Mouse (Mus musculus) lung, postnatal 14 days (tissue): Measurements from ENCODE around the gene Fmnl2.

Source experiments
- DNase-seq: peaks from one replicate; pipeline ENCODE4 v3.0.0; 2021

Gene Fmnl2

DNA sequence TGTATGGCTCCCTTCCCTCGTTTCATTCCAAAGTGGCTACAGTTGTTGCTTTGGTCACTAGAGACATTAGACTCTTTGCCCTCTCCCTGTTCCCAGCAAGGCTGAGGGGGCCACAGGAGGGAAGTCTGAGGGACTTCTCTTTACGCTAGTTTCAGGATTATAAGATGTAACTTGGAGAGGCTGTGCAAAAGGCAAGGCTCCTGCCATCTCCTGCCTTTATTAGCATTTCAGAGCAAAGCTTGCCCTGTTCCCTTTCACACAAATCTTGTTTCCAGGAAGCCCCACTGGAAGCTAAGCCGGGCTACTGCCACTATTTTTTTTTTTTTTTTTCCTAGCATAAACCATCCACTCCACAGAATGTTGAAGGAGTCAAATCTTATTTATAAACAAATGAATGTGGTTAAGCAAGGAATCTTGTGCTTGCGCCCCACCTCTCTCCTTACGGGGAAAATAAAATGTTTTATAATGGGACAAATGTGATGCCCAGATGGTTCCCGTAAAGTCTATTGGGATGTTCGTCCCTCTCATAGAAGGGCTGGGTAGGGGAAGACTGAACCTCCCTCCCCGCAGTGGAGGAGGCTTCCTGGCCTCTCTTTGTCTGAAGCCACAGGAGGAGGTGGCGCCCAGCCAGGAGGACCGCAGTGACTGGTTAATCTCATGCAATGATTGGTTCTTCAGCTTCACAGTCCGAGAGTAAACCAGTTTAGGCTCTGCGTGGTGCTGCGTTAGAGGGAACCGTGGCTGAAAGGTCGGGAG lies 101.1 kb downstream of the Fmnl2 start:
- DNase-seq: peak; percentile 60

DNA sequence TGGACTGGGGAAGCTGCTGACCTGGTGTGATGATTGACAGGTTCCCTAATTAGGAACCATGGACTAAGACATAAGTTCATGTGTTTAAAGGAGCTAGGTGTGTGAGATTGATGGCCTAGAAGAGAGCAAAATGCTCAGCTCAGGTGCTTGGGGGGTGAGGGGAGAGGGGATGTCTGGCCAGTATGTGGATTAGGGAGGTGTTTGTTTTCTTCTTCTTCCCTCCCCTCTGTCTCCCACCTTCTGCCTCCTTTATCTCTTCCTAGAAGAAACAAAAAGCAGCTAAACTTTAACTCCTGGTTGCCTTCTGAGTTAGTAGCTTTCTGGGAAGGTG lies 101.6 kb downstream of the Fmnl2 start:
- DNase-seq: no peak

DNA sequence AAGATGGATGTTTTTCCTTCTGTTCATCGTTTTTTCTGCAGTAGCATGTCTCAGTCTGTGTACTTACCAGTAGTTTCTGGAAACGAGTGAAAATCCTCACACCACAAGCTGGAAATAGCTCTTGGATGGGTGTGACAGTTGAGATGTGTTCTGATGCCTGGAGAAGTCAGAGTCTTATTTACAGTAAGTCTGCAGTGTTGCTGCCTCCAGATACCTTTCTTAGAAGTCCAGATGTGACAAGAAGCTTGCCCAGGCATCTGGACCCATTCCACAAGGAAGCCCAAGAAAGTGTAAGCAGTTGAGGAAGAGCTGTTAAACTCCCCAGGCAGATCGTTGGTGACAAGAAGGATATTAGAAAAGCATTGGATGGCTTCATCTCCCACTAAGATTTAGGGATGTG lies 102.3 kb downstream of the Fmnl2 start:
- DNase-seq: no peak

DNA sequence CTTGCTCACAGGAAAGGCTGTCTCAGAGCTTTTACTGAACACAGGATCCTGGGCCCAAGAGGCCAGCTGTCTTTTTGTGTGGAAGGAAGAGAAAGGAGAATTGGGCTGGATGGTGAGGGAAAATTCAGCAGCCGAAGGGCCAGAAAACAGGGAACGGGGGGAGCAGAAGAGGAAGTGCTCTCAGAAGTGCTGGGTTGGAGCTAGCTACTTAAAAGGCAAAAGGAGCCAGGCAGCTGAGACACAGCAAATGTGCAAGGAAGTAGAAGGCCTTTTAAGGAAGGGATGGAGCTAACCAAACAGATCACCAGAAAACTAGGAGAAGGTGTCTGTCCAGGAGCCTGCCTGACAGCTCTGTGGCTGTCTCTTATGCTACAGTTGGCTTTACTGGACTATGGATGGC lies 103.0 kb downstream of the Fmnl2 start:
- no peak for DNase-seq

DNA sequence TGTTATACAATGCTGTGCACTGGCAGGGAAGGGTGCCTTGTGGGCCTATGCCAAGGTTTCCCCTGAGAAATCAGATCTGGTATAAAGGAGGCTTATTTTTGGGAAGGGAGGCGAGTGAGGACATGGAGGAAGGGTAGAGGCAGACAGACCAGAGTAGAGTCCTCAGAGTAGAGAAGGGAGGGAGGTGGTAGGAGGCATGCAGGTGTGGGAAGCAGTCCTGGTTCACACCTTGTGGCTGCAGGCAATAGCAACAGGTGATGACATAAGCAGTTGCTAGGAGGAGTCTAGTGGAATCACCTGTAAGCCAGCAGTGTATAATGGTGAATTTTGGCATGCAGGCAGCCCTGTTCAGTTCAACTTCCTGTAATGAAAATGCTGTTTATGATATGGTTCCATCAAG lies 105.8 kb downstream of the Fmnl2 start:
- no peak for DNase-seq

DNA sequence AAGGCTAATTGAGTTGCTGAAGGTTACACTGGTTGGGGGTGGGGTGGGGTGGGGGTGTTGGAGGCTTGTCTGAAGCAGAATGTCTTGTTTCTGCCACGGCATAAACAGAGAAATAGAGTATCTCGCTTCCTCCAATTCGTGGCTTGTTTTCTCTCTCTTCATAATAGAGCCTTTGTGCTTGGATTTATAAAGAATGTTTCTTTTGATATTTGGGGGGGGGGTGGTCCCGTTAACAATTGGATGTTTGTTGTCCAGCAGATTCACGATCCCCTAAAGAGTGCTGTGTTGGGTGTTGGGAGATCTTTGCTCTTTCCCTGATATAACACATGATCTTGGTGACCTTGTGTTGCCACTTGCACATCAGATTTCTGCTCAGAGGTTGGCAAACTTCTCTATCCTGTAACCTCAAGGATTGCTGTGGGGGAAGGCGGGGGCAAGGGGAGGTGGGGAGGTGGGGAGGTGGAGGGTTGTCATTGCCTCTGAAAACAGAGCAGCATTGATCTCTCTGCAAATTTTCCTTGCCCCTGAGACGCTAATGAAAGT lies 106.8 kb downstream of the Fmnl2 start:
- no peak for DNase-seq

DNA sequence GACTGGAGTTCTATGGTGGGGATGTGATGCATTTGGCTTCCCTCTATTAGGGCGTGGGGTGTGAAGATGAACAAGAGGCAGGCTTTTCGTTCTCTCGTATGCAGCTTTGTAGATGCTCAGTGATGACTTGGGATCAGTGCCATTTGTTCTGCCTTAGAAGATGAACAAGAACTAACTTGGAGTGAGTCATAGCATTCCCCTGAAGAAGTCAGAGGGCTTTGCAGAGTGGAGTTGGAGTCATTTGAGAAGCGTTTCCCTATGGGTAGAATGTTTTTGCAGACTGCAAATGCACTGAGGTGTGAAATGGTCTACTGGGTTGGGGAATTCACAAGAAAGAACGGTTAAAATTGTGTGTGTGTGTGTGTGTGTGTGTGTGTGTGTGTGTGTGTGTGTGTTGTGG lies 108.6 kb downstream of the Fmnl2 start:
- no peak for DNase-seq

DNA sequence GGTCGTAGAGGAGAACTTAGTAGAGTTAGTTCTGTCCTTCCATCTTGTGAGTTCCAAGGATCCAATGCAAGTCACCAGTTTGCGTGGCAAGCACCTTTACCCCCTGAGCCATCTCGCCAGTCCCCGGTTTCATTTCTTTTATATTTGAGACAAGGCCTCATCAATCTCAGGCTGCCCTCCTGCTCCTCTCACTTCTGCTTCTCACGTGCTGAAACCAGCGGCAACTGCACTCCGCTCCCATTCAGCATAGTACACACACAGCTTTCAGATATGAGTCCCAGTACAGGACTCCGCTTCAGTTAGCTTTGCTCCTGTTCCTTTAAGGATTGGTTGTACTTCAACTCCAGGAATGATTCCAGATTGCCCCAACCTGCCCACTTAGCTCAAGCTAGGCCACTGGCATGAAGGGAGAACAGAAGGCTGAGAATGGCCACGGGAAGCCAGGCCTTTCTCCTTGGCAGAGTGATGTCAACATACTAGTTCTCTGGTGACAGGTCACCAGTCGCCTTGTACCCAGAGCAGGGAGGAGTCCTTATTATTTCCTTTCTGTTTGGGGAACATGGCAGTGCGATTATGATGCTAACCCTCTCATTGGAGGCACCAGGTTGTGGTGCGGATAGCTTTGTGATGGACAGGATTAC lies 109.3 kb downstream of the Fmnl2 start:
- no peak for DNase-seq

DNA sequence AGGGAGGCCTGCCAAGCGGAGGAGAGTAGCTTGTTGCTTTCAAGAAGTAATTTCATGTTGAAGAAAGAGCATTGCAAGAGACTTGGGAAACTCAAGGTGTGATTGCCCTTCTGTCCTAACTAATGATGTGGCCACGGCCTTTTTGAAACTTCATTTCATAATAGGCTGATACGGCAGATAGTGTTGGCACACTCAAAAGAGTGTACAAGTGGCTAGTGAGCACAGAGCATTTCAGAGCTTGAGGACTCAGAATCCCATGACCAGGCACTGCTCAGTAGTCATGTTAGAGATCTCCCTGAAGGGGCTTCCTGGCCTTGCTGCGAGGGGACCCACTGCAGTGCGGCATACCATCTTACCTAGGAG lies 109.8 kb downstream of the Fmnl2 start:
- no peak for DNase-seq

DNA sequence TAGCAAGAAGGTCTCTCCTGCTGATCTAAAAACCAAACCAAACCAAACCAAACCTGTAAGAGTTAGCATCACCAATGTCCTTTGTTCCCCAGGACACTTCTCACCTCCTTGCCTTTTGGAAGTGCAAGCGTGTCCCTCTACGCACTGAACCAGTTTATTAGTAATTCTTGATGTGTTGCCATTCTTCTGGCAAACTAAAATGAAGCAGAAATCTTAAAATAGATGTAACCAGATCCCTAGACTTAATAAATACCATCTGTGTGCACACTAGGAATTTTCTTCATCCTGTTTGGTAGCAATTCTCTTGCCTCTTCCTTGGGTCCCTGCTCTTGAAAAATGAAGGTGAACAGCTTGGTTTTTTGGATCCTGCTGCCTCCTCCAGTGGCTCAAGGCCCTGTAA lies 111.2 kb downstream of the Fmnl2 start:
- no peak for DNase-seq

DNA sequence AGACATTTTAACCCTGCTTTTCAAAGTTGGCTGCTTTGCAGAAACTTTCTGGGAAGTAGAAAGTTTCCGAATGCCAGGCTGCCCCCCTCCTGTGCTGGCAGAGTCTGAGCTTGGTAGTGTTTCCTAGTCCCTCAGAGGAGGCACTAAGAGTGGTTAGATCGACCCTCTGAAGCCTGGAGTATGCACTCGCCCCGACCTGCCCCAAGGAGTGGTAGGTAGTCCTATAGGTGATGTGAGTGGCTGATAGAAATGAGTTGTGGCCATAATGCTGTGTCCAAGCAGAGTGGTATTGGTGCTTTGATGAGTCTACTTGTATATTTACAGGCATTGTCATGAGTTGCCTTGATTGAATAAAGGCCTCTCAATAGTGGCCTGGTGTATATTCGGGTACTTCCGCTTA lies 116.4 kb downstream of the Fmnl2 start:
- no peak for DNase-seq

DNA sequence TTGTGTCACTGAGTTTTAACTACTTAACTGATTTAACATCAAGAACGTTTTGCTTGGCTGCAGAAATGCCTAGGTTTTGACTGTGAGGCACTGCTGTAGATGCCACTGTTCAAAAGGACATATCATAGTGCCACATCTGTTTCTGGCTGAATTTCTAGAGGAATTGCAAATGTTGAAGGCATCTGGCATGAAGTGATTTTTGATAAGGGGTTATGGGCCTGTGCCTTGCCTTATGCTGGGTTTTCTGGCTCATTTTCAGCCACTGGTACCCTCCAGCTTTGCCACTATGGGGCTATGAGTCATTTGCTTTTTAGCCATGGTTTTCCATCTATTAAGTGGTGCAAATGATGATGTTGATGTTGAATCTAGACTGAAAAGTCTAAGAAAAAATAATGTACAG lies 117.1 kb downstream of the Fmnl2 start:
- DNase-seq: no peak

DNA sequence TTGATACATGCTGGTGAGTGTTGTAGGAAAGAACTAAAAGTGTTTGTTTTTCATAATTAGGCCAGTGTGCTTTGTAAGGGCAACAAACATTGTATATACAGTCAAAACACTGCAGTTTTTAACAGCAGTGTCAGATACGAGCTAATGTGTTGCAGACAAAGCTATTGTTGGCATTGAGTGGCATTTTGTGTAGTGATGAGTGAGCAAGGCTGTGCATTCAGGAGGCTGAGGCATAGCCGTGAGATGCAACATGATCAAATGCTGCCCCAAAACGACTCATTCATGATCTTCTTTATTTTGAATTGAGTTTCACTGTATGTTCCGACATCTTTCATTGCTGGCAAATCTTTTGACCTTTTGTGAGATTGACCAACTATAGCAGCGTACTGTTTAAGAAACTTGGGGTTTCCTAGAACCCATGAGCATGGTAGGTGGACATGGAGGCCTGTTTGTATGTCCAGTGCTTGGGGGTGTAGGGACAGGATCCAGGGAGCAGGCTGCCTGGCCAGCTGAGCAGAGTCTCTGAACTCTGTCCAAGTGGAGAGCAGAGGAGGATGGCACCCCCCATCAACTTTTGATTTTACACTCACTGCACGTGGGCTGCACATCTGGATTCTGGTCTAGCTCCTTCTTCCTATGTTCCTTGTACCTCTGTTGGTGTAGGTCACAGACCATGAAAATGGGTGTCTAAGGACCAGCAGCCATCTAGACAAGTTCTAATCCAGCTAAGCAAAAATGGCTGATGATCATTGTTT lies 120.4 kb downstream of the Fmnl2 start:
- DNase-seq: no peak

DNA sequence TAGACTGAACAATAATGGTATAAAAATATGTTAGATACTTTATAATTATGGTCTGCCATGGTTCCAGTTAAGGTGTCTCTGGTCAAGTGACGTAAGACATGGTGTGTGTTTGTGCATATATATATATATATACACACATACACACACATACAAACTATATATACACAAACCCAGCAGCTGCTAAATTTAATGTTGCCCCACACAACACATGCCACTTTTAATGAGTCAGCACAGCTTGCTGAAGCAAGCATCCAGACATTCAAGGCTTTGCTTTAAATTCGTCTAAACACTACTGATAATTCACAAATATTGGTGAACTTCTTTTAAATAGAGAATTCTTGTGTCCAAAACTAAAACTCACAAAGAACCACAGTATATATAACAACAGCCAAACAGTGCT lies 121.1 kb downstream of the Fmnl2 start:
- no peak for DNase-seq

DNA sequence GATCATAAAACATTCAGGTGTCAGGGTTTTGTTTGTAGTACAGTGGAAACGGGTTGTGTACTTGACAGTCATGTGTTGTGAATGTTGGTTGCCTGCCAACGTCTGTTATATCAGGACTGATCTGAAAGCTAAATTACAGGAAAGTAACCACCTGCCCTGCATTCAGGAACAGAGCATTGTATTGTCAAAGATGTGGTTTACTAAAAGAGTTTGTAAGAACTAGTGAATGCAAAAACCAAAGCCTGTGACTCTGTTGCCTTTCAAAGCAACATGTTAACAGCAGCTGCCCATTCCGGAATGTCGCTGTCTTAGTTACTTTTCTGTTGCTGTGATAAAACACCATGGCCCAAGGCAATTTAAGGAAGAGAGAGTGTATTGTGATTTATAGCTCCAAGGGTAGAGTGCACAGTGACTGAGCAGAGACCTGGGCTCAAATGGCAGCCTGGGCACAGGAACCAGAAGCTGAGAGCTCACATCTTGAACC lies 121.7 kb downstream of the Fmnl2 start:
- peak; percentile 38 for DNase-seq

DNA sequence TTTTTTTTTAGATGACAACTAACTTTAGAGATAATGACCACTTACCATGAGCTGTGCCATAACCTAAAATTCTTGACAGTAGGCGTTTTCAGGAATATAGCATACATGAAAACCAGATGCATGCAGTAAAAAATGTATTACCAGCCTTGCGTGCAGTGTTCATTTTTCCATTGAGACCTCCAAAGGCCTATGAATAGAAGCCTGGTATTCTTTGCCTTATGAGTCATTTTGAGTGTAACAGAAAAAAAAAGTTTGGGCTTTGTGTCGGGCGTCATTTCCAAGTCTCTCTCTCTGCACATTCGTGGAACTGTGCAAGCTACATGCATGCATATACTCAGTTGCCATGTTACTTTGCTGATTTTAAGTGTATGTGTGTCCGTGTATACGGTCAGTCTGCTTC lies 123.5 kb downstream of the Fmnl2 start:
- DNase-seq: no peak

DNA sequence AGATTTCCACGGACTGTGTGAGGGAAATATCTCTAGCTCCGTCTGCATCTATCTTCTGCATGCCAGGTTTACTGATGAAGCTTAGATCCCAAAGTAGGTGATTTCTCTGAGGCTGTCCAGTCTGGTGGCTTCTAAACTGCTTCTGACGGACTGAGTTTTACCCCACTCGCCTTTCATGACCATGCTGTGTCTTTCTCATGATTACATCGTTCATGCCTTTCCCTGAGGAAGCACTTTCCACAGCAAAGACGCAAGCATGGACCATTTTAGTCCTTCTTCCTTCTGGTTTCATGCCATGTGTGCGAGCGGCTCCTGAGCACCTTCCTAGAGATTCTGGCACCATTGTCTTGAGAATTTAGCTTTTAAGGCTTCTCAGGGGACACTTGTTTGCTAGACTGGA lies 123.9 kb downstream of the Fmnl2 start:
- no peak for DNase-seq

DNA sequence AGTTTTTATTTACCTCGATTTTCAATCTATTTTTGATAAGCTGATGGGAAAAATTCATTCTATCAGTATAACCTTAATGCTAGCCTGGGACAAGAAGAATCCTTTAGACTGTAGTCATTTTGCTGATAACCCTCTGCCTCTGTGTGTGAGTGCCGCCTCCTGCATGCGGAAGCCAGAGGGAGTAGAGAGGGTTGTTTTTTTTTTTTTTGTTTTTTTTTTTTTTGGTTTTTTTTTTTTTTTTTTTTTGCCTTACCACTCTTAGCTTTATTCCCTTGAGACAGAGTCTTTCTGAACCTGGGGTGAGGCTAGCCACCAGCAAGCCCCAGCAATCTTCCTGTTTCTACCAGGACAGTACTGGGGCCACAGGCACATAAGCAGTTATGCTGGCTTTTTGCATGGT lies 124.8 kb downstream of the Fmnl2 start:
- no peak for DNase-seq

DNA sequence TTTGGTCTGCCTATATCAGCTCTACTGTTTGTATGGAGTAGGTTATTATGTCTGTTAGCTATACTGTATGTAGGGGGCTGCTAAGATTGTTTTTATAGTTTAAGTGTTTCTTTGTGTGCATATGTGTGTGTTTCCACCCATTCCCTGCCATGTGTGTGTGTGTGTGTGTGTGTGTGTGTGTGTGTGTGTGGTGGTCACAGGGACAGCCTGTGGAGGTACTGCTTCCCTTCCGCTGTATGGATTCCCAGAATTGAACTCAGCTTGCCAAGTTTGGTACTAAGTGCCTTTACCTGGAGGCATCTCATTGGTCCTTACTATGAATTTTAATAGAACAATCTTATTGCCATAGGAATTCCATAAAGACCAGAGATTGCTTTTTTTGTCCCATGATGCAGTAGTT lies 126.9 kb downstream of the Fmnl2 start:
- no peak for DNase-seq

DNA sequence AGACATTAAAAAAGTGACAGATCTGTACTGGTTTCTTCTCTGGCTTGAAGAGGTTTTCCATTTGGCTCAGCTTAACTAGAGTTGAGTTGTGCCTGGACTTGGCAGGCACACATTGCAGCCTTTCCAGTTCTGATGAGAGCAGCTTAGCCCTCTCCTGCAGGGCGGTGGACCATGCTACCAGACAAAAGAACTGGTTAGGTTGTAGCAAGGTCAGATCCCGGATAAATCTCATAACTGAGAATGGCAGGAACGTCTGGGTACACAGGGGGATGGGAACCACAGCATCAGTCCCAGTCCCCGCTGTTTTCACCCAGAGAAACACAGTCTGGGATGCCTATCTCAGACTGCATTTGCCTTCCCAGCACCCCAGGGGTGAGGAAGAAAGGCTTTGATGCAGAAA lies 127.5 kb downstream of the Fmnl2 start:
- no peak for DNase-seq

DNA sequence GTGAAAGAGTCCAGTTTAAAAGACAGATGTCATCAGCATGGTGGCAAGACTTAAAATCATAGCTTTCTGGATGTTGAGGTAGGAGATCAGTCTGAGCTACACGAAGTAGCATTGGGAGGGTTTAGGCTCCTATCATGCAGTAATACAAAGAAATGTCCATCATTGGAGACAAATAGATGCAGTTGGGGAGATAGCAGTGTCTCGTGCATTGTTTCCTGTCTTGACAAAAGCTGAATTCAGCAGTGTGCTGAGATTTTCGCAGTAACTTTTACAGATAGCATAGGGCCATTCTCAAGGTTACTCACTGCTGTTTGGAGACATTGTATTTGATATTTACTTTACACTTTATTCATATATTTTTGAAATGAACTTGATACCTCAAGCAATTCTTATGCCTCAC lies 128.7 kb downstream of the Fmnl2 start:
- DNase-seq: no peak

DNA sequence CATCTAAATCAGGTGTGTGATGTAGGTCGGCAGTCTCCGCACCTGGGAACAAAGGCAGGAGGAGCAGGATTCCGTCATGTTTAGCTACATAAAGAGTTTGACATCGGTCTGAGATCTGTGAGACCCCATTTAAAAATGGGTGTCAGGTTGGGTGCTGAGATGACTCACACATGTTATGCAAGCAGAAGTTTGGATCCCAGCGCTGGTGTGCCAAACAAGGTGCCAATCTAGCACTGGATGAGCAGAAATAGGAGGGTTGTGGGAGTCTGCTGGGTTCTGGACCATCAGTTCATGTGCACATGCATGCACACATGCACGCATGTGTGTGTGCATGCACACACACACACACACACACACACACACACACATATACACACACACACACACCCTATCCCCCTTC lies 129.4 kb downstream of the Fmnl2 start:
- DNase-seq: no peak

DNA sequence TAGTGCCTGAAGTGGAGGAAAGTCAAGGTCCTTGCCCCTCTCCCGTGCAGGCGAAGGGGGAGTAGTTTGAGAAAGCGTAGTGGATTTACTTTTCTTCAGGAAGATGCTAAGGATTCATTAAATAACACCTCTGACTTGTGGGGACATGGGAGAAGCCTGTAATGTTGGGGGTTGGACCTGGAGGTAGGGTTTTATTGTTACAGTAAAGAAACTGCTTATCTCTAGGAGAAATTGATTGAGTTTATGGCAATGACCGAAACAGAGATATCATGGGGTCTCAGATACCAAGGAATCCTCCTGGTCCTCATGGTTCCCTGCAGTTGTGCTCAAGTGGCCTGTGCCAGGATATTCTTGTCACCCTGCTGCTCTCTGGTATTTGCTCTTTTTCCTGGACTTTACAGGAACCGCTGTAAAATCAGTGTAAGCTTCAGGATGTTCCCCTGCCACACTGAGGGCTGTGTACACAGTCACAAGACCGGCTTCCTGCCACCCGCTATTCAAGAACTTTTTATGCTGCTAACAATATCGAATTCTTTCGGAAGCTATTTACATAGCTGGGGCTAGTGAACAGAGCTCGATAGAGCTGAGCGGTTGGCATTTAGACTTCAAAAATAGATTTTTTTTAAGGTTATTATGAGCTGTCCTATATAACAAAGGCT lies 130.1 kb downstream of the Fmnl2 start:
- no peak for DNase-seq

DNA sequence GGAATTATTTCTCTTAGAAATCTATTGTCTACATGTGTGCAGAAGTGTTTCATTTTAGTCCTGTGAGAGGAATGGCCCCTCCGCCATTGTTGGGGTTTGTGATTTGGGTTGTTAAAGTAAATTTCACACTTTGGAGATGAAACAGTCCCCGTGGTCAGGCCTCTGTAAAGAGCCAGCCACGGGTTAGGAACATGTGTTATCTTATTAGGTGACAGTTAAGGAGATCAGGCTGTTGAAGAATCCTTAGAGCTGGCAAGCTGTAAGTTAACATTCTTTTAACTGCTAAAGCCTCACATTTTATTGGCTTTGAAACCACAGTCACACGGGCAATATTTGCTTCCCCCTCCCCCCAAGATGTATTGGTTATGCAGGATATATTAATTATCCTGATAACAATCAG lies 131.7 kb downstream of the Fmnl2 start:
- no peak for DNase-seq
